In the genomic region with DNA sequence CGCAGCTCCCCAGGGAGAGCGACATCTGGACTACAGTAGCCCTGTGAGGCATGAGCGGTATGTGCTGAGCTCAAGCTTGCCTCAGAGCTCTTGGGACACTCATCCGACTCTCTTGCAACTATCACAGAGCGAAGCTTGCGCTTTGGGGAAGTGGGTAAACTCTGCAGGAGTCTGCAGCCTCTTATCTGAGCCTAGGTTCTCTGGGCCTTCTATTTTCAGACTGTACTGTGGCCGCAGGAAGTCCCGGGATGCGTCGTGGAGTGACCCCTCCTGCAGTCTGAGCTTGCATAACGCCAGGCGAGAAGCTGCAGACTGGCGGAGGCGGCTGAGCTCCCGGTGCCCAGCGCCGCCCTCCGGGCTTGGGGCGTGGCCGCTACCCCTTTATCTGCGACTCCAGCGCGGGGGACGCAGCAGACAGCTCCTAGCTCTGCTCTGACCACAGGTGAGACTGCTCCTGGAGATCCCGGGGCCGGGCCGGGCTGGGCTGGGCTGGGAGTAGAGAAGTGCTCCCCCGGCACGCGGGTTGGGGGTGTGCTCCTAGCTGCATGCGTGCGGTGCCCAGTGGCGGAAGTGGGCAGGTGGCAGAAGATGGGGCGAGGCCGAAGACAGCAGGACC, we compare ENCODE assay signal across 8 mouse cellular contexts. TPM values are rescaled to one million over a fixed set of nuclear protein-coding genes. Genes with fewer than 3 reads are reported as not detected.
DNase-seq lines count a peak whose midpoint lies in the region; ATAC-seq and TF ChIP-seq lines count a peak whose summit lies in the region.

Paqr7 (plus strand) TSS at position 103 of the 616 bp plus-strand sequence.

- peak within 1 kb of the TSS; percentile 67 for H3K9ac ChIP-seq in limb, embryonic 14.5 days (ENCODE audit: low read depth, low read length, severe bottlenecking)
- peak within 1 kb of the TSS; percentile 65 for H3K9ac ChIP-seq in midbrain, embryonic 14.5 days (replicated peaks; ENCODE audit: low read length)

- peak; percentile 99 for DNase-seq in 416B (ENCODE audit: low read depth)
- DNase-seq in heart, adult 9 months (ENCODE audit: low spot score in 2 of 2): peak; percentile 81 to 83
- DNase-seq in kidney, adult 8-10 months: peak; percentile 83 to 87
- peak; percentile 30 for DNase-seq in limb, embryonic 14.5 days (ENCODE audit: low spot score)
- DNase-seq in midbrain, embryonic 14.5 days: peak; percentile 77
- peak; percentile 64 for DNase-seq in spleen, adult 12 weeks (ENCODE audit: low spot score)

- under 1% methylated on average over 35 of the region's 35 CpGs for WGBS in bone marrow, adult 2 months
- WGBS in limb, embryonic 14.5 days: 2% methylated on average over 32 of the region's 35 CpGs
- 4% methylated on average over 35 of the region's 35 CpGs for WGBS in midbrain, embryonic 14.5 days

- H3K4me3 ChIP-seq in bone marrow, adult 2 months (replicated peaks; ENCODE audit: control insufficient read depth, low read depth, low read length): peak within 1 kb of the TSS; percentile 69
- H3K4me3 ChIP-seq in embryonic fibroblast, embryonic 13.5 days (ENCODE audit: insufficient read depth, low read length): peak within 1 kb of the TSS; percentile 37
- peak within 1 kb of the TSS; percentile 50 for H3K4me3 ChIP-seq in limb, embryonic 14.5 days (replicated peaks; ENCODE audit: low read length)
- H3K4me3 ChIP-seq in midbrain, embryonic 14.5 days (replicated peaks; ENCODE audit: low read depth, low read length): peak within 1 kb of the TSS; percentile 52

- H3K4me2 ChIP-seq in limb, embryonic 14.5 days (replicated peaks; ENCODE audit: low read depth, low read length, severe bottlenecking): peak within 1 kb of the TSS; percentile 97
- peak within 1 kb of the TSS; percentile 92 for H3K4me2 ChIP-seq in midbrain, embryonic 14.5 days (ENCODE audit: low read length)

- H3K4me1 ChIP-seq in bone marrow, adult 2 months (ENCODE audit: control insufficient read depth, insufficient read depth, low read length): peaks cover 7% of the 10 kb centered on the region
- 0 out of 2 replicates have a peak, but pooled peaks cover 2% of the 10 kb centered on the region for H3K4me1 ChIP-seq in embryonic fibroblast, embryonic 13.5 days (ENCODE audit: control insufficient read depth, insufficient read depth, low read length)
- peaks cover 15% of the 10 kb centered on the region for H3K4me1 ChIP-seq in limb, embryonic 14.5 days (ENCODE audit: control insufficient read depth, insufficient read depth, low read length)
- H3K4me1 ChIP-seq in midbrain, embryonic 14.5 days (ENCODE audit: control insufficient read depth, insufficient read depth, low read length): peaks cover 21% of the 10 kb centered on the region

- TF ChIP-seq CTCF in bone marrow, adult 2 months (IDR thresholded peaks at IDR 0.05; ENCODE audit: control insufficient read depth, insufficient read depth, low read length): no peak
- no peak for TF ChIP-seq CTCF in embryonic fibroblast, embryonic 13.5 days (IDR thresholded peaks at IDR 0.05; ENCODE audit: borderline replicate concordance, insufficient read depth, low read length)

- H3K9me3 ChIP-seq in limb, embryonic 14.5 days (ENCODE audit: control insufficient read depth, low read length): no peaks in the 10 kb centered on the region
- no peaks in the 10 kb centered on the region for H3K9me3 ChIP-seq in midbrain, embryonic 14.5 days (ENCODE audit: control insufficient read depth, low read length)

- H3K36me3 ChIP-seq in limb, embryonic 14.5 days (ENCODE audit: control insufficient read depth, insufficient read depth, low read length): no peaks in the 10 kb centered on the region
- H3K36me3 ChIP-seq in midbrain, embryonic 14.5 days (ENCODE audit: control insufficient read depth, insufficient read depth, low read length): no peaks in the 10 kb centered on the region

- H3K27ac ChIP-seq in bone marrow, adult 2 months (ENCODE audit: control insufficient read depth, insufficient read depth, low read depth, low read length, poor library complexity): peak within 1 kb of the TSS; percentile 85
- H3K27ac ChIP-seq in embryonic fibroblast, embryonic 13.5 days (ENCODE audit: insufficient read depth, low read length): no peak within 1 kb of the TSS
- H3K27ac ChIP-seq in limb, embryonic 14.5 days (replicated peaks; ENCODE audit: low read depth, low read length): no peak within 1 kb of the TSS
- H3K27ac ChIP-seq in midbrain, embryonic 14.5 days (replicated peaks; ENCODE audit: low read depth, low read length): peak within 1 kb of the TSS; percentile 66

- no peaks in the 10 kb centered on the region for H3K27me3 ChIP-seq in limb, embryonic 14.5 days (ENCODE audit: control insufficient read depth, insufficient read depth, low read length)
- no peaks in the 10 kb centered on the region for H3K27me3 ChIP-seq in midbrain, embryonic 14.5 days (ENCODE audit: control insufficient read depth, insufficient read depth, low read length)

- ATAC-seq in limb, embryonic 14.5 days (ENCODE audit: low FRiP score, low read depth): peak; percentile 39; the same call in 1 of the 2 replicates
- peak; percentile 55; the same call in 1 of the 2 replicates for ATAC-seq in midbrain, embryonic 14.5 days (ENCODE audit: low FRiP score, low TSS enrichment)

- peak; percentile 58; the same call in 1 of the 2 replicates for TF ChIP-seq POLR2A in bone marrow, adult 2 months (IDR thresholded peaks at IDR 0.05; ENCODE audit: borderline replicate concordance, control insufficient read depth, low read depth, low read length)
- peak; percentile 57 for TF ChIP-seq POLR2A in embryonic fibroblast, embryonic 13.5 days (IDR thresholded peaks at IDR 0.05; ENCODE audit: low read depth, low read length)
- 0 out of 2 replicates have a peak, but pooled peaks have one; percentile 31 for TF ChIP-seq POLR2A in limb, embryonic 14.5 days (IDR thresholded peaks at IDR 0.05; ENCODE audit: borderline replicate concordance, extremely low read depth, insufficient read depth, insufficient read length)

RNA-seq across cellular contexts. Expression of gene Paqr7, which starts in this region (rescaled TPM):
- 10.2 and 10.8 TPM in 2 replicates for polyA plus RNA-seq in bone marrow, adult 2 months (2011; ENCODE audit: insufficient read depth, insufficient read length, low replicate concordance, missing spikeins)
- 6.8 and 9.3 TPM in 2 replicates for polyA plus RNA-seq in embryonic fibroblast, embryonic 13.5 days (2011; ENCODE audit: insufficient read length, low read depth, missing spikeins)
- 5.9 and 8.2 TPM in 2 replicates for polyA plus RNA-seq in limb, embryonic 14.5 days (2012; rRNA removed)
- 2.3 and 2.9 TPM in 2 replicates for polyA plus RNA-seq in limb, embryonic 14.5 days (2014; fragmentation: Nextera tagmentation; extraction: Ambion mirVana)
- 6.6 and 14.3 TPM in 2 replicates for polyA plus RNA-seq in midbrain, embryonic 14.5 days (2014; fragmentation: Nextera tagmentation; extraction: Ambion mirVana)

Comparison
In these comparisons a context has a peak if more than half of its experiments do, and no peak if none do; other contexts are left out.
1. DNase-seq: peak in every context shown above with its lines; median percentile 99 in 416B; 85 in kidney, adult 8-10 months; 82 in heart, adult 9 months; 77 in midbrain, embryonic 14.5 days; 64 in spleen, adult 12 weeks; 30 in limb, embryonic 14.5 days.
2. H3K27ac ChIP-seq: peak in bone marrow, adult 2 months (single experiment) and midbrain, embryonic 14.5 days (single experiment); none in embryonic fibroblast, embryonic 13.5 days (single experiment) and limb, embryonic 14.5 days (single experiment).
3. Peak in every context shown above with its lines, with median percentiles within 50 percentile points of each other: H3K4me3 ChIP-seq and POLR2A ChIP-seq.